Mouse (Mus musculus) left cerebral cortex, postnatal 10 days (tissue): ENCODE measurements around the gene Siglec1. TPM values are rescaled to one million over a fixed set of nuclear protein-coding genes. Genes with fewer than 3 reads are reported as not detected.

Source experiments
- DNase-seq, 2 experiments: peaks; one replicate each; pipeline ENCODE4 v3.0.0; 2021 to 2022; ENCODE audit warnings: low spot score in 2 of 2, mixed read lengths in 1 of 2; ENCODE audit errors: extremely low spot score in 1 of 2
- intact Hi-C: fragments of 180-260 bp; cut with DNase I; formaldehyde crosslinking; loops from one replicate; pipeline ENCODE4 v1.15.1; 2025
- total RNA-seq, 2 experiments: library from RNA; stranded (reverse); gene quantifications; 2 replicates each; pipeline ENCODE4 v1.2.3; 2021

Siglec1 gene
- total RNA-seq, result under 1 TPM; 0.39 to 0.57 TPM

- intact Hi-C loops, result no loop called here
- DNase-seq, result no peak
Observed at GRCm38 (mm10) chr2:131086667-131087390, at the start of gene Siglec1. Gene Siglec1 (minus strand): TSS chr2:131086765.

DNA sequence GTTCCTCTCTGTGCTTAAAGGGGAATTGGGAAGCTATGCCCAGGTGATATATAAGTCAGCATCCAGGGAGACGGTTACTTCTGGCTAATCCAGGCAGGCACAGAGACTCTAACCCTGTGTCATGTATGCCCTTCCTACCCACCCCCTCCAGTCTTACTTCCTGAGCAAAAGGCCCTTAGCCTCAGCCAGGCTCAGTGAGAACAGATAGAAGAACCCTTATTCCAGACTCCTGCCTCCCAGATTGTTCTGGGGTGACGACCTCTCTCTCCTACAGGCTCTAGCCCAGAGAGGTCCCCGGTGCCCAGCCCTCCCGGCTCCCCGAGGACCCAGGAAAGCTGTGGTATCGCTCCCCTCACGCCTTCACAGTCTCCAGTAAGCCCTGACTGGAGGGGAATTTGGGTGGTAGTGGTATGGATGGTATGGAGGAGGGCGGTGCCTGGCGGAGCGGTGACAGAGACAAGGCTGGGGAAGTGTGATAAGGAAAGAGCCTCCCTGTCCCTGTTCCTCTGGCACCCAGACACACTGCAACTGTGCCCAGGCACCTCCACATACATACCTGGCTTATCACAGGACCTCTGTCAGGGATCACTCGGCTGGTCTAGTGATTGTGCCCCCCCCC, 49.1 kb upstream of the Siglec1 start:
- intact Hi-C loops, result no loop called here
- peak in 1 of 2 experiments; percentile 15 for DNase-seq

DNA sequence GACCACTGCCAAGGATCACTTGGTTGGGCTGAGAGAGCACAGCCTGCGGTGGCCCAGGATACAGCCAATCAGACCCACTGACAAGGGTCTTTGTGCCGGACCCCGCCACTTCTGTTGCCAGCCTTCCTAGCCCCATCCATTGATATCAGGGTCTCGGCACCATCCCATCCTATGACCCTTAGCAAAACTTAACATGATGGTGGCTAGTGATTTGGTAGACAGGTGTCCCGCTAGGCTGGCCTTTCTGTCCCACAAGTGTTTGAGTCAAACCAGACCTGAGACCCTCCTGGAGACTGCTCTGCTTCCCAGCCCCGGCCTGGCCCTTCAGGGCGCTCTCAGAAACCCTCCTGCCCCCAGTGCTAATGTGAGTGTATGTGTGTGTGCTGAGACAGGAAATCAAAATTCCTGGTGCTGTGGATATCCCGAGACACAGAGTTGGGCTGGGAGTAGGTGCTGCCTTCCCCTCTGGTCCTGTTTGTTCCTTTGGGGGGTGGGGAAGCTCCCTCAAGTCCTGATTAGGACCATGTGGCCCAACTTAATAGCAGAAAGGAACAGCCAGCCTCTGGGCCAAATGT, 48.3 kb upstream of the Siglec1 start:
- intact Hi-C loops, result no loop called here
- DNase-seq, result peak in 1 of 2 experiments; percentile 17

- intact Hi-C loops, result no loop called here
- peak in 1 of 2 experiments; percentile 69 for DNase-seq
Observed at GRCm38 (mm10) chr2:131134381-131134780, 47.8 kb upstream of the Siglec1 start.

DNA sequence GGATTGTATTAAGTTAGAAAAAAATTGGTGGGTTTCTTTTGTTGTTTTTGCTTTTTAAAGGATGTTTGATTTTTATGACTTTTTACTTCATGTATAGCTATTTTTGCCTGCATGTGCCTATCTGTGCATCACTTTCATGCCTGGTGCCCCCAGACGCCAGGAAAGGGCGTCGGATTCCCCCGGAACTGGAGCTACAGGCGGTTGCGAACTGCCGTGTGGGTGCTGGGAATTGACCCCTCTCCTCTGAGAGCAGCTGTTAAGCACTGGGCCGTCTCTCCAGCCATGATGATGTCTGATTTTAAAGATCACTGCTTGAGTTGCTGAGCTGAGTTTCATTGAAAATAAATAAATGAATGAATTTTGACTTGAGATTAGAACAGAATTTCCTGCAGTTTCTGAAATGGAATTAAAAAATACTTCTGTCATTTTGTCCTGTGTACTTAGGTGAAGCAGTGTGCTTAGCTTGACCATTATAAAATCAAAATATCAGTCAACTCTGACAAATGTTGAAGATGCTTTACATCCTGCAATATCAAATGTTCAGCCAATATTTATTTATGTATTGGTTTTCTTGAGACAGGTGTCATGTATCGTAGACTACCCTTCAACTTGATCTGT, 46.5 kb upstream of the Siglec1 start, which contains the start of gene Gm11037:
Gene Gm11037, plus strand, starts transcription at position 568 of the 618 bp plus-strand sequence.
- no peak for DNase-seq
- intact Hi-C loops, result no loop called here

- DNase-seq, result no peak
- intact Hi-C loops, result no loop called here
Observed at GRCm38 (mm10) chr2:131132111-131132888, 45.7 kb upstream of the Siglec1 start.

GRCm38 (mm10) chr2:131130849-131131248, 44.3 kb upstream of the Siglec1 start:
- no peak for DNase-seq
- intact Hi-C loops, result no loop called here

GRCm38 (mm10) chr2:131129836-131130235, 43.3 kb upstream of the Siglec1 start:
- no peak for DNase-seq
- intact Hi-C loops, result no loop called here

DNA sequence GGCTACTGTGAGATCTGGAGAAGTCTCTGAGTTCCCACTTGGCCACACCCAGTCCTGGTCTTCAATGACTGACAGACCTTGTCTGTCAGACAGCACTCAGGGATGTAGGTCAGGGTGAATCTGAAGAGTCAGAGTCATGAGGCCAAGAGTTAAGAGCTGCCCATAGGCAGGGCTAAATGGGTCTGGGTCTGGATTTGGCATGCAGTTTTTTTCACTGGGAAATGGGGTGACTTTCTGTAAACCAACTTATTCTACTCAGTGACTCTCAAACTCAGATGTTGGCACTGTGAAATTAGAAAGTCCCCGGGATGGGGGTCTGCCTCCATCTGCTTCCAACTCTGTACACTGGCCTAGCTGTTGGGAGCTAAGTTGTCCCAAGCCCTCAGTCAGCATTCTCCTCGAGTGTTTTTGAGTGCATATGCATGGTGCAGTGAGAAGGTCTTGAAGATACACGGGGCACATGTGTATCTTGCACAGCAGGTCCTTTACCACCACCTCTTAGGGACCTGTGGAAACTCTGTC, 42.1 kb upstream of the Siglec1 start:
- no peak for DNase-seq
- intact Hi-C loops, result no loop called here

DNA sequence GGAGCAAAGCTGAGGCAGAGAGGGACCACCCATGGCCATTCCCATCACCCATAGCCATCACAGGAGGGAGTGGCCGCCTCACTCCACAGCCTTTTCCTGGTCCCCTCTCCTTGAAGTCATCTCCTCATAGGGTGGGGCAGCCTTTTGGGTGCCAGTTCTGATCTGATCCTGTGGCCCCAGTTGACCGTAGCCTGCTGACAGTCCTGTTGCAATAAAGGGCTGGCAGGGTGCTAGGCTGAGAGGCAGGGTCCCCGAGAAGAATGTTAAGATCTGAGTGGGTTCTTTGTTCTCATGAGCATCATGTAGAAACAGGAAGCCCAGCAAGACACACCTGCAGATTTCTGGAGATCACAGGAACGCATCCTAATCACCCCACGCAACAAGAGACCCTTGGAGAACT, 41.6 kb upstream of the Siglec1 start:
- intact Hi-C loops, result no loop called here
- DNase-seq, result peak in 1 of 2 experiments; percentile 16

DNA sequence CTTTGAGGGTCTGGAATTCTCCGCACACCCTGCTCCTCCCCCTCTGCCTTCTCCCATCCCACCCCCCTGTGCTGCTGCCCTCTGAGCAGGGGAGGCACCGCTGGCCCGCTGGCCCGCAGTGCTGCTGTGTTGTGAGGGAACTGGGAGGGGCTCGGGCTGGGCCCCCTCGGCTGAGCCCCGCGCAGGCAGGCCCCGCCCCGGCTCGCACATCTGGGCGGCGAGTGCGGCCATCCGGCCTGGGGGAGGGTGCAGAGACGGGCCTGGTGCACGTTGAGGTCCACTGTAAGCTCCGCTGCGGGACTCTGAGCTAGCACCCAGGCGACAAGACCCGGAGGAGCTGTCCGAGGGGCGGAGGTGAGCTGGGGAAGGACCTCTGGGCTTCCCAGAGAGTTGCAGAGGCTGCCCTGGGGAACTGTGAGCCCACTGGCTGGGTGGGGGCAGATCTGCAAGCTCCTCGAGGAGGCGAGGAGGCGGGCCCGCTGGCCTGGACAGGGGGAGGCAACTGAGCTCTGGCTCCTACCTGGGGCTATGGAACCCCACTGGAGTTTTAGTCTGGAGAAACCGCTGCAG, 40.7 kb upstream of the Siglec1 start, which contains the start of gene Hspa12b:
Gene Hspa12b, plus strand, starts transcription at position 120 of the 570 bp plus-strand sequence.
- intact Hi-C loops, result no loop called here
- DNase-seq, result peak in 1 of 2 experiments; percentile 84

DNA sequence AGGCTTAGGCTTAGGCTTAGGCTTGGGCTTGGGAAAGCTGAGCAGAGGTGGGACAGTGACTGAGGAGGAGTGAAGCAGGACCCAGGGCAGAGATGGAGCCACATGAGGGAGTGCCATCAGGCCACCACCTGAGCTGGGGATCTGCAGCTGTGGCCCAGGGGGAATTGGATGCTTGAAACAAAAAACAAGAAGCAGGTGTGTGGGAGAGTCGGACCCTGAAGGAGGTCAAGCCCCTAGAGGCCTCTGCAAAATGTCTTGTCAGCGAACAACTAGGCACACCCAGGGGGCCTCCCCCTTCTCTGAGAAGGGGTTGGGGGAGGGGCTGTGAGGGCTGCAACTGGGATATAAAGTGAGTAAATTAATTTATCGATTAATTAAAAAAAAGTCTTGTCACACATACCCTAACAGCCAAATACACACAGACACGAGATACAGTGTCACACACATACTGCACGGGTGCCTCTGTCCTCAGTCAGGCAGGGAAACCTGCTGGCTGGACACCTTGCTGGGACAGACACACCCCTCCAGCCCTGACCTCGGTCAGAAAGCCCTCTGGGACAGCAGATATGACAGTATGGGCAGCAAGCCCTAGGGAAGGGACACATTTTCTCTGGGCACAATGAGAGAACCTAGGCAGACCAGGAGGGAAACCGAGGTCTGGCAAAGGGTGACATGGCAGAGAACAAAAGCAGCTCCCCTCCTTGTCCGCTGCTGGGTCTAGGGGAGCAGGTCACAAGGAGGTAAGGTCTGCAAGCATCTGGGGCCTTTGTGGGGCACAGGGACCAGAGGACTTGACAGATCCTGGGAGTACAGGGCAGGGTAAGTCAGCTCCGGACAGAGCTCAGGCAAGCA, 39.6 kb upstream of the Siglec1 start:
- intact Hi-C loops, result no loop called here

DNA sequence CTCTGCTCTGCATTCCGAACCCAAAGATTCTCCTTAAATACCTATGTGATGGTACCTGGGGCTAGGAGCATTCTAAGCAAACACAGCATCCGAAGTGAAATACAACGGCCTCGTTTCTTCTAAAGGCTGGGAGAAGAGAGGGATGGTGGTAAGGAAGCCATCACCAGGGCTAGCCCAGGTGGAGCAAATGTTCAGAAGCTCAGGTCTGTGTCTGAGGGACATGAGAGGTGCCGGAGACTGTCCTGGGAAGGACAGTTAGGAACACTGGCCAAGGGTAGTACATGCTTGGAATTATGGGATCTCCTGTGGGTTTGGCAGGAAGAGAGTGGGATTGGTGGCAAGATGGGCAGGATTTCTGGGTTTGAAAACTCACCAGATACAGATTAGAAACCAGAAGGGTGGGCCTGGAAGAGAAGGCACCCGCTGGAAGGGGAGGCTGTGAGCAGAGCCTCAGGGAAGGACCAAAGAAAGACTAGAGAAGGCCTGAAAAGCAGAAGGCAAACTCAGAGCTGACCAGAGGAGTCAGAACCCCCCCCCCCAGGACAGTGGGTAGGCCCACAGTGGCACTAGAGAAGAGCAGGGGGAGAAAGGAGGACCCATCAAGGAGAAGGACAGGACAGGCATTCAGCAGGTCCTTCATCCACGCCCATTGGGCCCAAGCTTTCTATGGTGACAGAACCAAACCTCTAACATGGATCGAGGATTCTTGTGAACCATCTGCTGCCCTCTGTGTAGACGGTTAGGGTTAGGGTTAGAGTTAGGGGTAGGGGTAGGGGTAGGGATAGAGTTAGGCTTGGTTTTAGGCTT, 38.8 kb upstream of the Siglec1 start:
- DNase-seq, result no peak
- intact Hi-C loops, result no loop called here

More for the DNA sequence above, 39.6 kb upstream of the Siglec1 start:
- DNase-seq, result peak in 1 of 2 experiments; percentile 20

- peak in 1 of 2 experiments; percentile 75 for DNase-seq
- intact Hi-C loops, result no loop called here
Observed at GRCm38 (mm10) chr2:131124166-131124565, 37.6 kb upstream of the Siglec1 start.

DNA sequence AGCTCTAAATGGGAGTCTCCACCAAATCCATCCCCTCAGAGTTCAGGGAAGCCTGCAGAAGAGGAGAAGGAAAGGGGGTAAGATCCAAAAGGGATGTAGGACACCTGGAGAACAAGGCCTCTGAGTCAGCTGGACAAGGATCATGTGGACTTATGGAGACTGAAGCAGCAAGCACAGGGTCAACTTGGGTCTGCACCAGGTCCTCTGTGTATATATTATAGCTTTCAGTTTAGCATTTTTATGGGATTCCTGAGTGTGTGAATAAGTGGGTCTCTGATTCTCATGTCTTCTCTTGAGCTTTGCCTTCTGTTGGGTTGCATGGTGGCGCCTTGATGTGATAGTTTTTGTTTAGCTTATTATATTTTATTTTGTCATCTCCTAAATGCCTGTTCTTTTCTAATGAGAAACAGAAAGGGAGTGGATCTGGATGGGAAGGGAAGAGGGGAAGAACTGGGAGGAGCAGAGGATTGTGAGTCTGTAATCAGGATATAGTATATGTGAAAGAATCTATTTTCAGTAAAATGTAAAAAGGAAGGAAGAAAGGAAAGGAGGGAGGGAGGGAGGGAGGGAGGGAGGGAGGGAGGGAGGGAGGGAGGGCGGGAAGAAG, 32.5 kb upstream of the Siglec1 start:
- intact Hi-C loops, result no loop called here
- DNase-seq, result no peak

GRCm38 (mm10) chr2:131105989-131106388, 19.4 kb upstream of the Siglec1 start:
- intact Hi-C loops, result no loop called here
- peak in 1 of 2 experiments; percentile 8 for DNase-seq
